19 mouse cellular contexts compared by ENCODE assay signal in the genomic region with DNA sequence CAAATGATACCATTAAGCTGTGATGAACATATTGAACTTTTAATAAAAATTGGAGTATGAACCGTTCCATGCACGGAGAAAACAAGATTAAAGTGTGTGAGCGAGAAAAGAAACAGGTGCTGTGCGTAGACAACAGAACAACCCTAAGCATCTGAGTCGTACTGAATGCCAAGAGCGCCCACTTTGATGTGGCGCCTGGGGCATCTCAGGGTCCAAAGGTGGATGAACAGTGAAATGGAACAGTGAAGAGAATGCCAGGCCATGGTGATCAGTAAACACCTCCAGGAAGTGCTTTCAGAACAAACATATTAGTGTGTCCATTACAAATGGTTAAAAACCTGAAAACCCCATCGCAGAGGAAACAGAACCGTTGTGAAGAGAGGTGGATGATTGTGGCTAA.
DNase-seq lines count a peak whose midpoint lies in the region; ATAC-seq and TF ChIP-seq lines count a peak whose summit lies in the region.
"Had no signal": no experiment of that assay in that cellular context is flagged by ENCODE, and none has a peak within 500 bp of the region (broad histone marks: within the 10 kb centered on the region; RNA-seq: fewer than 3 reads in every experiment).

No protein-coding gene starts in this region.

- 93% methylated on average over 9 of the region's 9 CpGs for WGBS in midbrain, embryonic 11.5 days
- 95% methylated on average over 9 of the region's 9 CpGs for WGBS in midbrain, embryonic 14.5 days
- WGBS in kidney, postnatal 0 days = 82% methylated on average over 9 of the region's 9 CpGs

- ATAC-seq in midbrain, embryonic 11.5 days (ENCODE audit: low FRiP score) = no peak
- ATAC-seq in midbrain, embryonic 14.5 days (ENCODE audit: low FRiP score, low TSS enrichment) = no peak
- ATAC-seq in kidney, postnatal 0 days (replicated peaks; ENCODE audit: low FRiP score, low read depth) = peak; percentile 90
- ATAC-seq: activated CD4-positive, CD25-positive, alpha-beta regulatory T cell, adult 4 months; forebrain, embryonic 16.5 days; Patski had no signal

- no peak overlapping the region for H3K4me3 ChIP-seq in midbrain, embryonic 11.5 days (ENCODE audit: low read depth, low read length)
- H3K4me3 ChIP-seq in midbrain, embryonic 14.5 days (replicated peaks; ENCODE audit: low read depth, low read length) = no peak overlapping the region
- no peak overlapping the region for H3K4me3 ChIP-seq in kidney, postnatal 0 days (replicated peaks; ENCODE audit: low read depth, low read length)
- H3K4me3 ChIP-seq: embryonic facial prominence, embryonic 12.5 days; heart, embryonic 13.5 days had no signal

- H3K36me3 ChIP-seq in midbrain, embryonic 11.5 days (ENCODE audit: control insufficient read depth, insufficient read depth, low read length) = no peaks in the 10 kb centered on the region
- H3K36me3 ChIP-seq in midbrain, embryonic 14.5 days (ENCODE audit: control insufficient read depth, insufficient read depth, low read length) = no peaks in the 10 kb centered on the region
- no peaks in the 10 kb centered on the region for H3K36me3 ChIP-seq in kidney, postnatal 0 days (ENCODE audit: insufficient read depth, low read length)
- H3K36me3 ChIP-seq: embryonic facial prominence, embryonic 12.5 days; heart, embryonic 13.5 days had no signal

- no peak overlapping the region for H3K27ac ChIP-seq in midbrain, embryonic 11.5 days (ENCODE audit: low read depth, low read length)
- H3K27ac ChIP-seq in midbrain, embryonic 14.5 days (replicated peaks; ENCODE audit: low read depth, low read length) = no peak overlapping the region
- H3K27ac ChIP-seq in kidney, postnatal 0 days = no peak overlapping the region
- H3K27ac ChIP-seq: embryonic facial prominence, embryonic 12.5 days; heart, embryonic 13.5 days had no signal

- DNase-seq in midbrain, embryonic 11.5 days (ENCODE audit: low spot score, missing footprints) = peak; percentile 64
- no peak for DNase-seq in midbrain, embryonic 14.5 days
- no peak for DNase-seq in kidney, postnatal 0 days (ENCODE audit: low spot score)
- peak; percentile 70 to 81 for DNase-seq in kidney, postnatal 36 days
- no peak for DNase-seq in gastrocnemius, postnatal 14 days
- DNase-seq in gastrocnemius, postnatal 4 days (ENCODE audit: low spot score in 2 of 2) = no peak
- DNase-seq: adrenal gland, postnatal 14 days; cerebellum, adult 11-12 months; cerebellum, adult 9-10 months; cerebellum, postnatal 25 days; gastrocnemius, postnatal 25 days; heart, adult 11 months; heart, postnatal 36 days had no signal

- H3K4me1 ChIP-seq in midbrain, embryonic 11.5 days (ENCODE audit: control insufficient read depth, insufficient read depth, low read length) = peaks cover 3% of the 10 kb centered on the region
- H3K4me1 ChIP-seq in midbrain, embryonic 14.5 days (ENCODE audit: control insufficient read depth, insufficient read depth, low read length) = no peaks in the 10 kb centered on the region
- no peaks in the 10 kb centered on the region for H3K4me1 ChIP-seq in kidney, postnatal 0 days (replicated peaks; ENCODE audit: insufficient read depth, low read length)
- H3K4me1 ChIP-seq: heart, embryonic 13.5 days had no signal

- no peak overlapping the region for H3K4me2 ChIP-seq in midbrain, embryonic 11.5 days
- no peak overlapping the region for H3K4me2 ChIP-seq in midbrain, embryonic 14.5 days (ENCODE audit: low read length)
- H3K4me2 ChIP-seq in kidney, postnatal 0 days (ENCODE audit: low read length) = no peak overlapping the region
- H3K4me2 ChIP-seq: embryonic facial prominence, embryonic 12.5 days; heart, embryonic 13.5 days had no signal

- no peak for TF ChIP-seq CTCF in kidney, postnatal 0 days (IDR thresholded peaks at IDR 0.05; ENCODE audit: low read depth)

- intact Hi-C loops in gastrocnemius, postnatal 14 days (cut with DNase I; ENCODE audit: low total_unique reads) = no loop called here

- no peaks in the 10 kb centered on the region for H3K9me3 ChIP-seq in midbrain, embryonic 11.5 days (ENCODE audit: control insufficient read depth, low read length)
- H3K9me3 ChIP-seq in midbrain, embryonic 14.5 days (ENCODE audit: control insufficient read depth, low read length) = no peaks in the 10 kb centered on the region
- H3K9me3 ChIP-seq in kidney, postnatal 0 days (replicated peaks; ENCODE audit: low read length) = no peaks in the 10 kb centered on the region
- H3K9me3 ChIP-seq: embryonic facial prominence, embryonic 12.5 days; heart, embryonic 13.5 days had no signal

- no peak overlapping the region for H3K9ac ChIP-seq in midbrain, embryonic 11.5 days (ENCODE audit: low read length)
- no peak overlapping the region for H3K9ac ChIP-seq in midbrain, embryonic 14.5 days (replicated peaks; ENCODE audit: low read length)
- H3K9ac ChIP-seq in kidney, postnatal 0 days (ENCODE audit: low read depth, low read length) = no peak overlapping the region
- H3K9ac ChIP-seq: embryonic facial prominence, embryonic 12.5 days; heart, embryonic 13.5 days had no signal

- H3K27me3 ChIP-seq in midbrain, embryonic 11.5 days (ENCODE audit: control insufficient read depth, insufficient read depth, low read length) = no peaks in the 10 kb centered on the region
- H3K27me3 ChIP-seq in midbrain, embryonic 14.5 days (ENCODE audit: control insufficient read depth, insufficient read depth, low read length) = no peaks in the 10 kb centered on the region
- no peaks in the 10 kb centered on the region for H3K27me3 ChIP-seq in kidney, postnatal 0 days (ENCODE audit: insufficient read depth, low read length)
- H3K27me3 ChIP-seq: CH12.LX; embryonic facial prominence, embryonic 12.5 days; heart, embryonic 13.5 days had no signal

Comparison
In these comparisons a context has a peak if more than half of its experiments do, and no peak if none do; other contexts are left out.
1. DNase-seq: peak in midbrain, embryonic 11.5 days (single experiment) and kidney, postnatal 36 days (2 of 2); none in midbrain, embryonic 14.5 days (single experiment), kidney, postnatal 0 days (single experiment), gastrocnemius, postnatal 14 days (single experiment) and gastrocnemius, postnatal 4 days (0 of 2).